Mouse (Mus musculus): ENCODE results near the gene Ank3. TPM values are rescaled to one million over a fixed set of nuclear protein-coding genes. Genes with fewer than 3 reads are reported as not detected.

Gene Ank3
- polyA plus RNA-seq, 2 experiments from 2014 or later: 1.1 to 1.2 TPM

GRCm38 (mm10) chr10:69852366-69853091 lies 454.0 kb downstream of the Ank3 start:
- no peak for ATAC-seq

- no peak for ATAC-seq
Measured at GRCm38 (mm10) chr10:69854587-69855185, 456.1 kb downstream of the Ank3 start.

- ATAC-seq: no peak
Measured at GRCm38 (mm10) chr10:69858011-69858410, 459.4 kb downstream of the Ank3 start.

- ATAC-seq: no peak
Measured at GRCm38 (mm10) chr10:69858897-69859605, 460.5 kb downstream of the Ank3 start.

- no peak for ATAC-seq
Measured at GRCm38 (mm10) chr10:69859848-69860479, 461.4 kb downstream of the Ank3 start.

- ATAC-seq: no peak
Measured at GRCm38 (mm10) chr10:69862829-69863228, 464.3 kb downstream of the Ank3 start.

GRCm38 (mm10) chr10:69870348-69870747 lies 471.8 kb downstream of the Ank3 start:
- no peak for ATAC-seq

GRCm38 (mm10) chr10:69870947-69871346 lies 472.4 kb downstream of the Ank3 start:
- no peak for ATAC-seq

GRCm38 (mm10) chr10:69872182-69872741 lies 473.7 kb downstream of the Ank3 start:
- ATAC-seq: no peak

- no peak for ATAC-seq
Measured at GRCm38 (mm10) chr10:69872892-69873291, 474.3 kb downstream of the Ank3 start.

- ATAC-seq: no peak
Measured at GRCm38 (mm10) chr10:69874806-69875205, 476.2 kb downstream of the Ank3 start.

- no peak for ATAC-seq
Measured at GRCm38 (mm10) chr10:69883935-69884680, 485.5 kb downstream of the Ank3 start.

- ATAC-seq: peak; percentile 45
Measured at GRCm38 (mm10) chr10:69888399-69888798, 489.8 kb downstream of the Ank3 start.

- no peak for ATAC-seq
Measured at GRCm38 (mm10) chr10:69889779-69890178, 491.2 kb downstream of the Ank3 start.

- no peak for ATAC-seq
Measured at GRCm38 (mm10) chr10:69890389-69890985, 491.9 kb downstream of the Ank3 start.

GRCm38 (mm10) chr10:69892162-69892561 lies 493.6 kb downstream of the Ank3 start:
- ATAC-seq: no peak

- ATAC-seq: no peak
Measured at GRCm38 (mm10) chr10:69895606-69896005, 497.0 kb downstream of the Ank3 start.

GRCm38 (mm10) chr10:69897927-69898326 lies 499.4 kb downstream of the Ank3 start:
- ATAC-seq: no peak

- ATAC-seq: no peak
Measured at GRCm38 (mm10) chr10:69898821-69899220, 500.2 kb downstream of the Ank3 start.

GRCm38 (mm10) chr10:69899788-69900187 lies 501.2 kb downstream of the Ank3 start:
- no peak for ATAC-seq

- ATAC-seq: no peak
Measured at GRCm38 (mm10) chr10:69902024-69902423, 503.5 kb downstream of the Ank3 start.

- ATAC-seq: no peak
Measured at GRCm38 (mm10) chr10:69904321-69904720, 505.7 kb downstream of the Ank3 start.
